Comparison of ENCODE assay signal across 10 mouse cellular contexts in genomic region chr16:36720194-36721055, GRCm38 (mm10). TPM values are rescaled to one million over a fixed set of nuclear protein-coding genes. Genes with fewer than 3 reads are reported as not detected.
DNase-seq lines count a peak whose midpoint lies in the region; ATAC-seq and TF ChIP-seq lines count a peak whose summit lies in the region.
"Had no signal": no experiment of that assay in that cellular context is flagged by ENCODE, and none has a peak within 500 bp of the region (broad histone marks: within the 10 kb centered on the region; RNA-seq: fewer than 3 reads in every experiment).

No protein-coding gene starts in this region.

- no peaks in the 10 kb centered on the region for H3K36me3 ChIP-seq in embryonic facial prominence, embryonic 10.5 days (replicated peaks)
- no peaks in the 10 kb centered on the region for H3K36me3 ChIP-seq in kidney, embryonic 16.5 days (ENCODE audit: insufficient read depth, low read length)

- intact Hi-C loops in left cerebral cortex, postnatal 10 days (cut with DNase I) = loop anchor here (5.0 kb wide), 1 partner anchor 248 kb away; no protein-coding TSS in a partner anchor

- H3K27me3 ChIP-seq in embryonic facial prominence, embryonic 10.5 days (replicated peaks; ENCODE audit: low read depth, poor library complexity, severe bottlenecking) = peaks cover 17% of the 10 kb centered on the region
- no peaks in the 10 kb centered on the region for H3K27me3 ChIP-seq in kidney, embryonic 16.5 days (ENCODE audit: insufficient read depth, low read length)

- no peak for DNase-seq in lung, adult 2 months
- DNase-seq in lung, postnatal 4 days = no peak
- DNase-seq in NIH3T3 (ENCODE audit: low read depth) = peak; percentile 13
- peak; percentile 20 for DNase-seq in embryonic facial prominence, embryonic 10.5 days (ENCODE audit: low spot score)
- DNase-seq in kidney, postnatal 10 days = no peak
- no peak for DNase-seq in left cerebral cortex, postnatal 10 days (ENCODE audit: extremely low spot score in 1 of 2, low spot score in 2 of 2)
- DNase-seq: gastrocnemius, adult 2 months; midbrain, embryonic 14.5 days had no signal

- ATAC-seq in neutrophil, adult 5-6 weeks (ENCODE audit: extremely low read depth, insufficient number of reproducible peaks, low FRiP score, poor library complexity, severe bottlenecking) = peak; percentile 57
- no peak for ATAC-seq in kidney, embryonic 16.5 days (ENCODE audit: low FRiP score, low TSS enrichment)

- no peak overlapping the region for H3K27ac ChIP-seq in embryonic facial prominence, embryonic 10.5 days (replicated peaks)
- no peak overlapping the region for H3K27ac ChIP-seq in kidney, embryonic 16.5 days (ENCODE audit: low read length)
- H3K27ac ChIP-seq: gastrocnemius, adult 2 months had no signal

- WGBS in lung, adult 2 months = 63% methylated on average over 13 of the region's 13 CpGs
- WGBS in embryonic facial prominence, embryonic 10.5 days = 63% methylated on average over 13 of the region's 13 CpGs
- 63% methylated on average over 13 of the region's 13 CpGs for WGBS in kidney, embryonic 16.5 days

- TF ChIP-seq POLR2A in lung, adult 2 months (IDR thresholded peaks at IDR 0.05; ENCODE audit: borderline replicate concordance, extremely low read depth, low read depth, low read length) = no peak

- H3K4me2 ChIP-seq in kidney, embryonic 16.5 days (replicated peaks; ENCODE audit: low read depth, low read length) = no peak overlapping the region

- H3K9ac ChIP-seq in kidney, embryonic 16.5 days (replicated peaks; ENCODE audit: low read length) = no peak overlapping the region

- 0 out of 2 replicates have a peak, but pooled peaks have one; percentile 13 for TF ChIP-seq CTCF in lung, adult 2 months (IDR thresholded peaks at IDR 0.05; ENCODE audit: insufficient read depth, low read length)

- no peaks in the 10 kb centered on the region for H3K9me3 ChIP-seq in embryonic facial prominence, embryonic 10.5 days
- no peaks in the 10 kb centered on the region for H3K9me3 ChIP-seq in kidney, embryonic 16.5 days (ENCODE audit: low read length)

- H3K4me3 ChIP-seq in lung, adult 2 months (replicated peaks; ENCODE audit: extremely low read depth, low read depth, low read length) = no peak overlapping the region
- no peak overlapping the region for H3K4me3 ChIP-seq in embryonic facial prominence, embryonic 10.5 days
- no peak overlapping the region for H3K4me3 ChIP-seq in kidney, embryonic 16.5 days (ENCODE audit: low read length)
- H3K4me3 ChIP-seq: gastrocnemius, adult 2 months had no signal

- H3K4me1 ChIP-seq in lung, adult 2 months (ENCODE audit: control insufficient read depth, insufficient read depth, low read length) = no peaks in the 10 kb centered on the region
- H3K4me1 ChIP-seq in embryonic facial prominence, embryonic 10.5 days = peaks cover 8% of the 10 kb centered on the region; the same call in 1 of the 2 replicates
- no peaks in the 10 kb centered on the region for H3K4me1 ChIP-seq in kidney, embryonic 16.5 days (ENCODE audit: insufficient read depth, low read length)

RNA-seq across cellular contexts. Expression of gene Ildr1, which starts 26.6 kb away (rescaled TPM):
- 14.8 and 14.9 TPM in 2 replicates for polyA plus RNA-seq in lung, adult 2 months (2012; rRNA removed)
- polyA plus RNA-seq in embryonic facial prominence, embryonic 10.5 days (2016; fragmentation: Nextera tagmentation; extraction: Ambion mirVana) = 1.0 and 1.7 TPM in 2 replicates
- total RNA-seq in neutrophil, adult 5-6 weeks (2017) = 3.8 and 4.4 TPM in 2 replicates
- under 1 TPM; 0.24 to 0.39 TPM for total RNA-seq in left cerebral cortex, postnatal 10 days (2021)
- 8.8 and 9.6 TPM in 2 replicates for polyA plus RNA-seq in kidney, embryonic 16.5 days (2015; fragmentation: Nextera tagmentation; extraction: Ambion mirVana)

RNA-seq across cellular contexts. Expression of gene Cd86, which starts 54.5 kb away (rescaled TPM):
- polyA plus RNA-seq in lung, adult 2 months (2012; rRNA removed) = 1.8 and 2.8 TPM in 2 replicates
- polyA plus RNA-seq in embryonic facial prominence, embryonic 10.5 days (2016; fragmentation: Nextera tagmentation; extraction: Ambion mirVana) = 0.62 and 0.93 TPM in 2 replicates
- 50.7 and 56.0 TPM in 2 replicates for total RNA-seq in neutrophil, adult 5-6 weeks (2017)
- total RNA-seq in left cerebral cortex, postnatal 10 days (2021) = 1 to 10 TPM; 1.1 to 1.2 TPM
- 1.1 and 2.2 TPM in 2 replicates for polyA plus RNA-seq in kidney, embryonic 16.5 days (2015; fragmentation: Nextera tagmentation; extraction: Ambion mirVana)

Comparison
In these comparisons a context has a peak if more than half of its experiments do, and no peak if none do; other contexts are left out.
1. DNase-seq: peak in NIH3T3 (single experiment) and embryonic facial prominence, embryonic 10.5 days (single experiment); none in lung, adult 2 months (single experiment), lung, postnatal 4 days (0 of 2), kidney, postnatal 10 days (single experiment) and left cerebral cortex, postnatal 10 days (0 of 2).